Mouse (Mus musculus) erythroblast, embryonic 14.5 days (primary cell): ENCODE data around the gene Tmem81. TPM values are rescaled to one million over a fixed set of nuclear protein-coding genes. Genes with fewer than 3 reads are reported as not detected.

ENCODE experiments used
- H3K27me3 ChIP-seq: 2 replicates; pipeline ENCODE4 v1.6.1; 2012; ENCODE audit warnings: inconsistent platforms; ENCODE audit not compliant: control insufficient read depth
- H3K36me3 ChIP-seq: 2 replicates; pipeline ENCODE4 v1.6.1; 2012; ENCODE audit warnings: mild to moderate bottlenecking, inconsistent platforms; ENCODE audit not compliant: control insufficient read depth
- H3K4me1 ChIP-seq: 2 replicates; pipeline ENCODE4 v1.6.1; 2012; ENCODE audit warnings: inconsistent platforms; ENCODE audit not compliant: control insufficient read depth
- H3K4me3 ChIP-seq: replicated peaks from 2 replicates; pipeline ENCODE3; 2012; ENCODE audit warnings: moderate library complexity, mild to moderate bottlenecking, inconsistent platforms
- H3K9me3 ChIP-seq: 2 replicates; pipeline ENCODE4 v1.6.1; 2012; ENCODE audit warnings: low read length, inconsistent platforms, mixed read lengths; ENCODE audit not compliant: control insufficient read depth
- GATA1 ChIP-seq: IDR thresholded peaks from 2 replicates; pipeline ENCODE4 v1.6.1; 2012; ENCODE audit warnings: low read length, inconsistent platforms, mixed read lengths
- TAL1 ChIP-seq: IDR thresholded peaks from 3 replicates; pipeline ENCODE4 v1.6.1; 2012; ENCODE audit warnings: low read length, inconsistent platforms, mixed read lengths
- polyA plus RNA-seq: library from polyadenylated mRNA; stranded (reverse); fragments of >175 nt; gene quantifications from 2 replicates; pipeline ENCODE4 v1.2.3, GENCODE M21; 2012

Tmem81 gene
- polyA plus RNA-seq, 1 experiment = 0.04 TPM

DNA sequence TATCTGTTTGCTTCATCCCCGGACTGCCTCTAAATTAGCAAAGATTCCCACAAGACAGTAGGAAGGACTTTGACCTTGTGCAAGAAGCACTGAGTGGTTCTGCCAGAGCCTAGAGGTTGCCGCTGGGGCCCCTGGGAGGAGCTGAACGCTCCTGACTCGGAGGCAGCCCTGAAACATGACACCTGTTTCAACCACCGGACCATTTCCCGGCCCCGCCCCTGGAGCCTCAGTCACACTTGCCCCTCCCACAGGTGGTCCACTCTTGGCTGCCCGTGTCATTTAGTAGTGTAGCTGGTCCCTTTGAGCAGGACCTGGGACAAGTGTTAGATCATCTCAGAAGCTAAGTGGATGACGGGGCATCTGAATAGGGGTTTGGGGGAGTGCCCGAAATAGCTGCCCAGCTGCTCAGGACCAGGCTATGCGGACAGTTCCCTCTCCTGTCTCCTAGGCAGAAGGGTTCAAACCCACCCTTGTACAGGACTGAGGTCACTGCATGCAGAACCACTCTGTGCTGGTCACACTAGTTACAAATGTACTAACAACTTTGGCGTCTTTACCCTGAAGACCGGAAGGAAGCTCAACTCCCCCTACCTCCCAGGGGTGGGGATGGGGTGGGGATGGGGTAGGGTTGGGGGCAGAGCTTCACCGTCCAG lies 35.3 kb downstream of the Tmem81 start:
- H3K4me1 ChIP-seq = no peaks in the 10 kb centered on the region
- H3K36me3 ChIP-seq = no peaks in the 10 kb centered on the region
- TF ChIP-seq GATA1 = no peak
- no peak for TF ChIP-seq TAL1
- no peaks in the 10 kb centered on the region for H3K9me3 ChIP-seq
- no peak overlapping the region for H3K4me3 ChIP-seq
- H3K27me3 ChIP-seq = peaks cover 54% of the 10 kb centered on the region

DNA sequence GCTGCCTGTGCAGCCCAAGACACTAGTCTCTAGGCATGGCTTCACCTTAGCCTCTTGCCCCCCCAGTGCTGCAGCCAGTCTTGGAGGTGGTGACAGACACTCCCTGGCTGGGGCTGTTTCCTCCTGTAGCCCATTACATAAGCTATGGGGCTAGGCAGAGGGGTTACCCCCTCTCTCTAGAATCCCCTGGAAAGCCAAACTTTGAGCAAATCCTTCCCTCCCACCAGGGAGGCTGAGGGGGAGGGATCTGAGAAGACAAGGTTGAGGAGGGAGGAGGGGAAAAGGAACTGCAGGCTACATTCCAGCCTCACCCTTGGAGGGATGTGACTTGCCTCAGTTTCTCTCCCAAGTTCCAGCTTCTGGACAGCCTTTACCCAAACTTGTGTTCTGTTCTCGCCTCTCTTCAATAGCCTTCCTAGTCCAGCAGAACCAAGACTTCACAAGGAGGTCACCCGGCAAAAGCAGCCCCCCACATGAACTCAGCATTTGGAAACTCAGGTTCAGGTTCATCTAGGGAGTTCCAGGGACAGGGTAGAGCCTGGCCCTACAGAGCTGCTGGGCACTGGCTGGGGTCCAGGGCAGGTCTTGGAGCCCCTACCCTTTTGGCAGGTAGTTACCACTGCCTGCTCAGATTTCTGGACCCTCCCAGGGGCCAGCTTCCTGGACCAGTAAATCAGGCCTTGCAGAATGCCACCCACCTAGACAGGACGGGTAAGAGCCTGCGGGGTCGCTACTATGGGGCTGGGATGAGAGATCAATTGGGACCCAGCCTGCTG lies 36.0 kb downstream of the Tmem81 start:
- TF ChIP-seq TAL1 (no peak), GATA1 (no peak)
- H3K36me3 ChIP-seq = no peaks in the 10 kb centered on the region
- H3K27me3 ChIP-seq = peaks cover 54% of the 10 kb centered on the region
- no peak overlapping the region for H3K4me3 ChIP-seq
- no peaks in the 10 kb centered on the region for H3K9me3 ChIP-seq
- H3K4me1 ChIP-seq = no peaks in the 10 kb centered on the region

DNA sequence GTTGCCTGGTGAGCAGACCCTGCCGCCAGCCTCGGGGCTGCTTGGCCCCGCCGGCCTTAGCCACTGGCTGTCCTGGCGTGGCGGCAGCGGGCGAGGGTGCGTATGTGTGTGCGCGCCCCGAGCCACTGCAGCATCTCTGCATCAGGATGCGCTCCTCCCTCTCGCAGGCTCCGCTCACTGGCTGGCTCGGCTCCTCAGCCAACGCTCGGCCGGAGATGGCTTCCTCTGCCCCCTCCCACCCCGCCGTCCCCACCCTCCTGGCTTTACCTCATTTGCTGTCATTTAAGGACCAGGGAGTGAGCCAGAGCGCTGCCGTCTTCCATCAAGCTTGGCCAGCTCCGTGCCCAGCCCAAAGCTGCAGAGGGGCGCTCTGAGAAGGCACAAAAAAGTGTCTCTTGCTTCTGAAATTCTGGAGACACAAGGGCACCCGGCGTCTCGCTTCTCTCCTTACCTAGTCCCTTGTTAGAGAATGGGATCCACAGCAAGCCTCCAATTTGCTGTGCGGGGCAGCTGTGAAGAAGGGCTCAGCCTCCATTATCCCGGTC lies 36.8 kb downstream of the Tmem81 start, which contains the start of gene Cntn2:
TSS of gene Cntn2 (minus strand) at position 495 of the 545 bp plus-strand sequence.
- Histone ChIP-seq H3K36me3 (no peaks in the 10 kb centered on the region), H3K9me3 (no peaks in the 10 kb centered on the region), H3K4me1 (no peaks in the 10 kb centered on the region), H3K27me3 (peaks cover 55% of the 10 kb centered on the region), H3K4me3 (no peak within 1 kb of the TSS)
- TF ChIP-seq TAL1 = no peak
- no peak for TF ChIP-seq GATA1

DNA sequence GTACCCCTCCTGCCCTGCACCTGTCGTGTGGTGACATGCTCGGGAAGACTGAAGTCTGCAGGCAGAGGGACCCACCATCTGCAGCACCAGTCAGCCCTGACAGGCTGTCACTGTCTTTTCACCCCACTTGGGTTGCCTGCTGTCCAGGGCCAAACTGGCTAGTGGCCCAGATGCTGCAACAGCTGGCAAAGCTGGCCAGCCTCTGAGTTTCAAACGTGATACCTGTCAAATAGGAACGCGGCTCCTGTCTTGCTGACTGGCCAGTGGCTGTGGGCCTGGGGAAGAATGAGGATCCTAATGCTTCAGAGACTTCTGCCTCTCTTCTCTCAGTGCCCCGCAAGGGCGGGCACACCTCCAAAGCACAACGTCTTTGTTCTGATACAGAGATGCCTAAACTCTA lies 37.8 kb downstream of the Tmem81 start:
- Histone ChIP-seq H3K27me3 (peaks cover 57% of the 10 kb centered on the region), H3K9me3 (no peaks in the 10 kb centered on the region), H3K4me3 (no peak overlapping the region), H3K36me3 (no peaks in the 10 kb centered on the region), H3K4me1 (no peaks in the 10 kb centered on the region)
- no peak for TF ChIP-seq TAL1
- no peak for TF ChIP-seq GATA1

DNA sequence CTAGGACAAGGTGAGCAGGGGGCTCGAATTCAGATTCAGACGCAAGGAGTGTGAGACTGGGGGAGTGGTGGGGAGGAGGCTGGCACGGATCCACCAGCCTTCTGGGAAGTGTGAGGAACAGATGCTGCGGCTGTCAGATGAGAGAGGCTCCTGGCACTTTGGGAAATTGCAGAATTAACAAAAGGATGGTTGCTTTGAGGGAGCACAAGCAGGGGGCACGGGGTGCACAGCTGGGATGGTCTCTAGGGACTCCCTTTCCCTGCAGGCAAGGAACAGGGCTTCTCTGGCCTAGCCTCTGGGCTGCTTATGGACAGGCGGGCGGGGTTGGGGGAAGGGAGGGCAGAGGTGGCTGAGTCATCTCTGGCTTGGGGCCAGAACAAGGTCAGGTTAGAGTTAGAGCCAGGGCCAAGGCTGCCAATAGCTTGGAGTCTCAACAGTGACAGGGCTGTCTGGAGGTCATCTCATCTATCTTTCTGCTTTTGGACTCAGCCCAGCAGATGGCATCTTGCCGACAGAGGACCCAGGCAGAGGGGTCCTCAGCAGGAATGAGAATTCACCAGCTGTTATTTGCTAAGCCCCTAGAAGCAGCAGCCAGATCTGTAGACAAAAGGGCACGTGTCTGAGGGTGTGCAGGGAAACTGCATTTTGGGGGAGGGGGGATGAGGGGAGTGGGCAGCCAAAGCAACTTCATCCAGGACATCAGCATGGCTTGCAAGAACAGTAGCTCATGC lies 52.0 kb downstream of the Tmem81 start:
- H3K4me3 ChIP-seq = no peak overlapping the region
- peaks cover 3% of the 10 kb centered on the region; the same call in 1 of the 2 replicates for H3K27me3 ChIP-seq
- TF ChIP-seq TAL1 (no peak), GATA1 (no peak)
- H3K4me1 ChIP-seq = peaks cover 2% of the 10 kb centered on the region; the same call in 1 of the 2 replicates
- no peaks in the 10 kb centered on the region for H3K36me3 ChIP-seq
- no peaks in the 10 kb centered on the region for H3K9me3 ChIP-seq

Other genes with a start within 250 kb of the Tmem81 start
- not detected in 2 replicates for gene Klhdc8a, start 207.6 kb upstream of the Tmem81 start, polyA plus RNA-seq
- 0.02 TPM in 1 of 2 replicates, not detected in the other for gene Nuak2, start 190.1 kb upstream of the Tmem81 start, polyA plus RNA-seq
- gene Tmcc2, start 114.9 kb upstream of the Tmem81 start, polyA plus RNA-seq = 409 and 495 TPM in 2 replicates
- gene Dstyk, start 88.7 kb upstream of the Tmem81 start, polyA plus RNA-seq = 0.07 and 0.09 TPM in 2 replicates
- 0.19 and 0.37 TPM in 2 replicates for gene Rbbp5, start 28.9 kb upstream of the Tmem81 start, polyA plus RNA-seq
- gene Cntn2, start 37.0 kb downstream of the Tmem81 start, polyA plus RNA-seq = 0.01 TPM in 1 of 2 replicates, not detected in the other
- gene Nfasc, start 235.6 kb downstream of the Tmem81 start, polyA plus RNA-seq = 0.02 TPM in 1 of 2 replicates, not detected in the other